Mouse (Mus musculus) hindbrain, embryonic 11.5 days (tissue): ENCODE results near the gene Sarnp. TPM values are rescaled to one million over a fixed set of nuclear protein-coding genes. Genes with fewer than 3 reads are reported as not detected.
A peak's percentile ranks its signal among the peaks of the same experiment; 100 is the strongest.
"Not testable (repeated sequence)": the region's sequence is repeated elsewhere in the genome, so short reads cannot be mapped to it uniquely, and the experiment has no call there.

ENCODE experiments used
- ATAC-seq: fragments of 200-750 bp; cut with Nextera tagmentation; 2 replicates; pipeline ENCODE4 v1.8.0; 2017; ENCODE audit warnings: mild to moderate bottlenecking, moderate TSS enrichment, moderate library complexity; ENCODE audit not compliant: low FRiP score
- DNase-seq: peaks from one replicate; pipeline ENCODE4 v3.0.0-alpha.2; 2015; ENCODE audit warnings: low spot score
- H3K27ac ChIP-seq: fragments of 300-500 bp; sonication (generic); 2 replicates; pipeline ENCODE4 v1.5.1; 2014; ENCODE audit warnings: mild to moderate bottlenecking, low read depth, low read length
- H3K27me3 ChIP-seq: fragments of 300-500 bp; sonication (generic); 2 replicates; pipeline ENCODE4 v1.6.1; 2014; ENCODE audit warnings: mild to moderate bottlenecking, low read length, moderate library complexity, mixed read lengths; ENCODE audit not compliant: control insufficient read depth, insufficient read depth
- H3K36me3 ChIP-seq: fragments of 300-500 bp; sonication (generic); 2 replicates; pipeline ENCODE4 v1.6.1; 2014; ENCODE audit warnings: mild to moderate bottlenecking, low read length, moderate library complexity, mixed read lengths; ENCODE audit not compliant: control insufficient read depth, insufficient read depth
- H3K4me1 ChIP-seq: fragments of 300-500 bp; sonication (generic); replicated peaks from 2 replicates; pipeline ENCODE4 v1.6.1; 2014; ENCODE audit warnings: low read length, mixed read lengths; ENCODE audit not compliant: control insufficient read depth, insufficient read depth
- H3K4me2 ChIP-seq: fragments of 300-500 bp; sonication (generic); replicated peaks from 2 replicates; pipeline ENCODE4 v1.6.1; 2014; ENCODE audit warnings: mild to moderate bottlenecking, low read depth, low read length
- H3K4me3 ChIP-seq: fragments of 300-500 bp; sonication (generic); 2 replicates; pipeline ENCODE4 v1.5.1; 2014; ENCODE audit warnings: low read depth, low read length
- H3K9ac ChIP-seq: fragments of 300-500 bp; sonication (generic); 2 replicates; pipeline ENCODE4 v1.6.1; 2014; ENCODE audit warnings: low read depth, low read length
- H3K9me3 ChIP-seq: fragments of 300-500 bp; sonication (generic); 2 replicates; pipeline ENCODE4 v1.6.1; 2016; ENCODE audit warnings: low read length; ENCODE audit not compliant: control insufficient read depth
- WGBS: fragments of 180-500 bp; shearing (Covaris S2); extraction: QIAGEN DNeasy Blood & Tissue Kit; methylation state at CpG from one replicate; pipeline ENCODE4 v1.1.7; 2014; 5-methylcytosine and 5-hydroxymethylcytosine counted together
- polyA plus RNA-seq: library from polyadenylated mRNA; unstranded; fragments of >200 nt; fragmentation: Nextera tagmentation; extraction: Ambion mirVana; gene quantifications from 2 replicates; pipeline ENCODE4 v1.2.1, GENCODE M21; 2014

The Sarnp gene
- polyA plus RNA-seq, 1 experiment from 2014 or later, result 286 TPM

- Histone ChIP-seq H3K4me3 (peak within 1 kb of the TSS; percentile 83), H3K9ac (peak within 1 kb of the TSS; percentile 85), H3K9me3 (no peaks in the 10 kb centered on the region), H3K27ac (peak within 1 kb of the TSS; percentile 94), H3K4me2 (peak within 1 kb of the TSS; percentile 67), H3K27me3 (no peaks in the 10 kb centered on the region), H3K36me3 (no peaks in the 10 kb centered on the region), H3K4me1 (peaks cover 18% of the 10 kb centered on the region)
- WGBS, result under 1% methylated on average over 26 of the region's 28 CpGs
- peak; percentile 81 for DNase-seq
- ATAC-seq, result peak; percentile 72
Observed at GRCm38 (mm10) chr10:128804271-128805091, 12.7 kb upstream of the Sarnp start, which contains the start of gene Tmem198b. Tmem198b (minus strand) TSS chr10:128804370.

GRCm38 (mm10) chr10:128805092-128806000 is 11.8 kb upstream of the Sarnp start:
- peaks cover 18% of the 10 kb centered on the region for H3K4me1 ChIP-seq
- H3K36me3 ChIP-seq, result no peaks in the 10 kb centered on the region
- peak overlapping the region; percentile 67 for H3K4me2 ChIP-seq
- DNase-seq (peak; percentile 99), ATAC-seq (peak; percentile 94)
- under 1% methylated on average over 52 of the region's 70 CpGs for WGBS
- no peaks in the 10 kb centered on the region for H3K27me3 ChIP-seq
- H3K9ac ChIP-seq, result peak overlapping the region; percentile 85
- H3K4me3 ChIP-seq, result peak overlapping the region; percentile 83
- H3K27ac ChIP-seq, result peak overlapping the region; percentile 94
- H3K9me3 ChIP-seq, result no peaks in the 10 kb centered on the region

GRCm38 (mm10) chr10:128806086-128806485 is 11.0 kb upstream of the Sarnp start:
- H3K4me1 ChIP-seq, result peaks cover 18% of the 10 kb centered on the region
- ATAC-seq, result no peak

GRCm38 (mm10) chr10:128807018-128807417 is 10.1 kb upstream of the Sarnp start:
- DNase-seq (no peak), ATAC-seq (no peak)
- Histone ChIP-seq H3K4me3 (0 out of 2 replicates have a peak overlapping the region, but pooled peaks have one; percentile 10), H3K9ac (peak overlapping the region; percentile 35; the same call in 1 of the 2 replicates), H3K36me3 (no peaks in the 10 kb centered on the region), H3K27ac (no peak overlapping the region), H3K4me2 (peak overlapping the region; percentile 67), H3K9me3 (no peaks in the 10 kb centered on the region), H3K4me1 (peaks cover 18% of the 10 kb centered on the region), H3K27me3 (no peaks in the 10 kb centered on the region)
- 99% methylated on average over 8 of the region's 8 CpGs for WGBS

More at GRCm38 (mm10) chr10:128806086-128806485, 11.0 kb upstream of the Sarnp start:
- WGBS, result 68% methylated on average over 6 of the region's 6 CpGs
- DNase-seq, result peak; percentile 13
- H3K27ac ChIP-seq, result no peak overlapping the region
- no peaks in the 10 kb centered on the region for H3K36me3 ChIP-seq
- peak overlapping the region; percentile 83 for H3K4me3 ChIP-seq
- H3K4me2 ChIP-seq, result peak overlapping the region; percentile 67
- H3K9me3 ChIP-seq, result no peaks in the 10 kb centered on the region
- H3K9ac ChIP-seq, result peak overlapping the region; percentile 59
- no peaks in the 10 kb centered on the region for H3K27me3 ChIP-seq

- Histone ChIP-seq H3K27me3 (no peaks in the 10 kb centered on the region), H3K4me1 (peaks cover 3% of the 10 kb centered on the region; the same call in 1 of the 2 replicates), H3K9ac (no peak overlapping the region), H3K36me3 (peaks cover 13% of the 10 kb centered on the region), H3K27ac (no peak overlapping the region), H3K4me2 (no peak overlapping the region), H3K9me3 (no peaks in the 10 kb centered on the region), H3K4me3 (0 out of 2 replicates have a peak overlapping the region, but pooled peaks have one; percentile 12)
- DNase-seq (no peak), ATAC-seq (no peak)
- 94% methylated on average over 4 of the region's 4 CpGs for WGBS
Observed at GRCm38 (mm10) chr10:128820217-128820616, 3.1 kb downstream of the Sarnp start.

- H3K4me1 ChIP-seq, result peaks cover 3% of the 10 kb centered on the region; the same call in 1 of the 2 replicates
- peak within 1 kb of the TSS; percentile 76 for H3K4me2 ChIP-seq
- ATAC-seq (peak; percentile 100), DNase-seq (peak; percentile 100)
- peaks cover 8% of the 10 kb centered on the region; the same call in 1 of the 2 replicates for H3K36me3 ChIP-seq
- H3K4me3 ChIP-seq, result peak within 1 kb of the TSS; percentile 82
- no peaks in the 10 kb centered on the region for H3K9me3 ChIP-seq
- H3K27ac ChIP-seq, result peak within 1 kb of the TSS; percentile 48; the same call in 1 of the 2 replicates
- H3K27me3 ChIP-seq, result no peaks in the 10 kb centered on the region
- H3K9ac ChIP-seq, result peak within 1 kb of the TSS; percentile 74
- 1% methylated on average over 46 of the region's 46 CpGs for WGBS
Observed at GRCm38 (mm10) chr10:128821358-128822056, 4.4 kb downstream of the Sarnp start, which contains the start of gene Ormdl2. Ormdl2 (minus strand) TSS chr10:128821645.

GRCm38 (mm10) chr10:128822135-128822534 is 5.0 kb downstream of the Sarnp start:
- Histone ChIP-seq H3K4me3 (peak overlapping the region; percentile 82), H3K36me3 (peaks cover 5% of the 10 kb centered on the region; the same call in 1 of the 2 replicates), H3K9ac (peak overlapping the region; percentile 74), H3K4me1 (peaks cover 3% of the 10 kb centered on the region; the same call in 1 of the 2 replicates), H3K9me3 (no peaks in the 10 kb centered on the region), H3K27ac (peak overlapping the region; percentile 48; the same call in 1 of the 2 replicates), H3K27me3 (no peaks in the 10 kb centered on the region), H3K4me2 (peak overlapping the region; percentile 76)
- DNase-seq (no peak), ATAC-seq (peak; percentile 12)
- WGBS, result 4% methylated on average over 13 of the region's 13 CpGs

- not testable (repeated sequence) for H3K27ac ChIP-seq, ATAC-seq, H3K4me1 ChIP-seq, H3K36me3 ChIP-seq, DNase-seq, H3K27me3 ChIP-seq, H3K9me3 ChIP-seq, H3K9ac ChIP-seq
- WGBS, result 79% methylated on average over 4 of the region's 4 CpGs
- H3K4me3 ChIP-seq, result peak overlapping the region; percentile 82; the same call in 1 of the 2 replicates
- H3K4me2 ChIP-seq, result peak overlapping the region; percentile 76; the same call in 1 of the 2 replicates
Observed at GRCm38 (mm10) chr10:128823087-128823486, 6.0 kb downstream of the Sarnp start.
